Mouse (Mus musculus) granulocyte monocyte progenitor cell, adult 5-6 weeks (primary cell): ENCODE results near the gene Sh3bp5. TPM values are rescaled to one million over a fixed set of nuclear protein-coding genes. Genes with fewer than 3 reads are reported as not detected.

ENCODE experiments used
- ATAC-seq: replicated peaks from 2 replicates; pipeline ENCODE4 v1.8.0; 2016; ENCODE audit warnings: mild to moderate bottlenecking, moderate TSS enrichment, inconsistent platforms; ENCODE audit not compliant: poor library complexity, severe bottlenecking
- total RNA-seq, 2 experiments: library from RNA; stranded (forward) in 1 of 2; stranded (reverse) in 1 of 2; fragments of 200-712, 200-1000 nt in 1 of 2; fragments of >200 nt in 1 of 2; fragmentation: Nextera tagmentation in 1 of 2; gene quantifications; 2 replicates each; pipeline ENCODE4 v1.2.3; 2014 to 2017

Sh3bp5 gene
- total RNA-seq, 2 experiments from 2014 or later, result 2.7 to 6.3 TPM

GRCm38 (mm10) chr14:31434426-31434825, 1.5 kb downstream of the Sh3bp5 start:
- ATAC-seq, result no peak

DNA sequence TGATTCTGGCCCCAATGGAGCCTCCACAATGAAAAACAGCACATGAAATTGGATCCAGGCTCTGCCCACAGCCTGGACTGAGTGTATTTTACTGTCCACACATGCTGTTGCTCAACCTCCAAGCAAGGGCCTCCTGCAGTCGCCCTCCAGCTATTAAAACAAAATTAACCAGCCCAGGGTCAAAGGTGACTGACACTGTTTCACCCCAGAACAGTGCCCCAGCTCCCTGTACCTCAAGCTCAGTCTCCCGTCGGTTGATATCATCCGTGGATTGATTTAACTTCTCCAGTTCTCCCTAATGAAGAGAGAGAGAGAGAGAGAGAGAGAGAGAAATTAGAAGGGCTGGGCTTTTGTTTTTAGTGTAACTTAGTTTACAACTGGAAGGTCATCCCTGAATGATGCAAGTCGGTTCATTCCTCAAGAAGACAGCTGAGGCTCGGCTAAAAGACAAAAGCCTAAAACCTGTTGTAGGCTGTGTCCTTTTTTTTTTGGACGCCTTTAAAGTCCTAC, 2.0 kb downstream of the Sh3bp5 start:
- ATAC-seq, result no peak

- no peak for ATAC-seq
Measured at GRCm38 (mm10) chr14:31433126-31433525, 2.8 kb downstream of the Sh3bp5 start.

GRCm38 (mm10) chr14:31432424-31432823, 3.5 kb downstream of the Sh3bp5 start:
- no peak for ATAC-seq

- ATAC-seq, result peak; percentile 17; the same call in 1 of the 2 replicates
Measured at GRCm38 (mm10) chr14:31431789-31432330, 4.0 kb downstream of the Sh3bp5 start.

GRCm38 (mm10) chr14:31429004-31429395, 6.9 kb downstream of the Sh3bp5 start:
- ATAC-seq, result no peak

- no peak for ATAC-seq
Measured at GRCm38 (mm10) chr14:31428211-31429003, 7.5 kb downstream of the Sh3bp5 start.

DNA sequence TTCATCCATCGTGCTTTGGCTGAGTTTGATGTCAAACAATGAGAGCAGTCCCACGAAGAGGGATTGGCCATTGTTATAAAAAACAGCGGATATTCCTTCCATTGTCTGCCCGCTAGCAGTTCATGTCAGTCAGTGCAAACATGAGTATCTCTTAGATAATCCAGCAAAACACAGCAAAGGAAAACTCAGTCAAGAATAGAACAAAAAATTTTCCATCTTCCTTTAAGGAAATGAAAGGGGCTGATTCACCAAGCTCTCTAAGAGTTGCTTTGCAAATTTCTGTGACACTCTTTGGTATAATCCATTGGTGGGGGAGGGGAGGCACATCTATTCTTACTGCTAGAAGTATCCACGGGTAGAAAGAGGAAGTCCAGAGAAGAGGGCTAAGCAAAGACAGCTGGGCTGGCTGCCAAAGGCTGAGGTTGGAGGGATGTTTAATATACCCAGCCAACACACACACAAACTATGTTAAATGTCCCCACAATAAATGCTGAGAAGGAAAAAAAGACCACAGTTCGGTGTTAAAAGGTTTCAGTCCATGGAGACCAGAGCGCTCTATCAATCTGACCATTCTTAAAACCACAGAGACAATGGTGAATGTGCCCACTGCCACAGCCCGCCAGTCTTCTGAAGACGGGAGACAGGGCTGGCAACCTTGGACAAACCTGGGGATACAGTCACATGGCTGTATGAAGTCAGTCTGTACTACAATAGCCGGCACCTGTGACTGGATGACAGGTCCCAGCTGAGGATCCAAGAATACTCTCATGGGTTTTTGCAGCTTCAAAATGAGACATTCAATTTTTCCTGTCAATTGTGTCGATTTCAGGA, 12.7 kb downstream of the Sh3bp5 start:
- peak; percentile 90 for ATAC-seq

DNA sequence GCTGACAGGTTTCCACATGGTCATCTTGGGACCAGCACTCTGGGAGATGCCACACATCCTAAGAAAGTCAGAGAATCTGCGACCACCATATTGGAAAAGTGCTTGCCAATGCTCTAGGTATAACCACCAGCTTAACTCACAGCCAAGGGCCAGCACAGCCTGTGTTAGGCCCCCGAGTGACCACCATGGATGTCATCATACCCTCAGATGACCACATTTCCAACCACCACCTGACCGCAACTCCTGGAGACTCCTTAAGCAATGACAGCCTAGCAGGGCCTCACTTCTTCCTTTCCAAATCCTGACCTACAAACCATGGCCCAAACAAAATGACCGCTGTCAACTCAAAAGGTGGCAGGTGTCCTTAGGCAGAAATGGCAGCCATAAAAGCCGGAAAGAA, 13.5 kb downstream of the Sh3bp5 start:
- ATAC-seq, result peak; percentile 74

DNA sequence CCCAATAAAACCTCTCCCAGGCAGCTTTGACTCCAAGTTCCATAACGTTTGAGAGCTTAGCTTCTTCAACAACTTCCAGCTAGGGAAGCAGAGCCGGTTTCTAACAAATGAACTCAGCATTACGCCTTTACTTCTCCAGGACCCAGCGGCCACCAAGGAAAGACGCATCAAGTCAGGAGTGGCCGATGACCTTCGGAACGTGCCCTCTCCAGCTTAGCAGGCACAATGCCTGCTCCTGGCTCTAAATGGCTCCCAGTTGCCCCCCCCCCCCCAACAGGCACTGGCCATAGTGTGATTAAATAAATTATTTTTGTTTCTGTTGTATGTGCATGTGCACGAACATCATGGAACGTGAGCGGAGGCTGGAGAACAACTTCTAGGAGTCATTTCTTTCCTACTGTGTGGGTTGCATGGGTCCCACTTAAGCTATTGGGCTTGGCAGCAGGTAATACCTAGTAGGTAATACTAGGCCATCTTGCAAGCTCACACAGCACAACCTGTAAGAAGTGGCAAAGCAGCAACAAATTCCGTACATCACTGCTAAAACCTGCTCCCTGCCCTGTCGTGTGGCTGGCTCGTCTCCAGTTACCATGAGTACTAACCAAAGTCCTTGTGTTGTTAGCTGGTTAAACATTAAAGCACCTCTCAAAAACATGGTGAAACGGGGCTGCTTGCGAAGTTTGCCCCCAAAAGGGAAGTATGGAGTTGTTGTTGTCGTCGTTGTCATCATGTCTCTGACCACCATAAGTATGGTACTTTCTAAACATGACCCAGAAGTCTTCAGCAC, 14.2 kb downstream of the Sh3bp5 start:
- no peak for ATAC-seq

DNA sequence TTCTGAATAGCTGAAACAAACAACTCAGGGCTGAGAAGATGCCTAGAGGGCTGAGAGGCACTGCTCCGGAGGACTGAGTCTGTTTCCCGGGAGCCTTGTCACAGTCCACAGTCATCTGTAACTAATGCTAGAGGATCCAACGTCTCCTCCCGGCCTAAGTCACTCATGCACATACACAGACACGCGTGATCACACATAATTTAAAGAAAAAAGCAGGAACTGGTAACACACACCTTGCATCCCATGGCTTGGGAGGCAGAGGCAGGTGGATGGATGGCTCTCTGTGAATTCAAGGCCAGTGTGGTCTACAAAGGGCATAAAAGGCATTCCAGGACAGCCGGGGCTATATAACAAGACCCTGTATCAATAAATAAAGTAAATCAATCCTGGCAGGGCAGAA, 14.9 kb downstream of the Sh3bp5 start:
- no peak for ATAC-seq

DNA sequence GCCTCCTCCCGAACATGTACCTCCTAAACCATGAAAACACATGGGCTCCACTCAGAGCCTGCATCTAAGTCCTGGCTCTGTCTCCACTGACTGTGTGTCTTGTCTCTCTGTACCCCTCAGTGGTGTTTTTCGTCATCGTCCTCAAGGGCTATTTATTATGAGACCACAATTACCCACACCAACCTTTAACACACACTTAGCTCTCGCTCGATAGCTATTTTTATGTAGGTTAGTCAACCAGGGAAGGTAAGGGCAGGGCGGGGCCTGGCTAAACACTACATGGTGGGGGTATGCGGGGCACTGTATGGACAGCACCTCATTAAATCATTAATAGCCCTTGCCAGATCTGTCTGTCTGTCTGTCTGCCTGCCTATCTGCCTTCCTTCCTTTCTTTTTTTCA, 15.3 kb downstream of the Sh3bp5 start:
- no peak for ATAC-seq

DNA sequence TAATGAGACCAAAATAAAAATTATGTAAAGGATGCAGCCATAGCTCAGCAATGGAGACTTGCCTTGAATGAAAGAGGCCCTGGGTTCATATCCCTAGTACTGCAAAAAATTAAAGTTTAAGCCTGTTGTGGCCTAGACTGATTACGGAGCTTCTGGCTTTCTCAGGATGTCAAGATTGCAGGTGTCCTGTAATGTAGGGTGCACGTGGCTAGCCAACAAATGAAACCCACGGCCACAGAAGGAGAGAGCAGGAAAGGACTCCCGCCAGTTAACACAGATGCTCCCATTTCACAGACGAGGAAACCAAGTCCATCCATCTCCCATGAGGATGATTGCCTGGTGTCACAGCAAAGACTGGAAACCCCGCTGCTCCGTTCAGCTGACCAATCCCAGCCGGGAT, 15.7 kb downstream of the Sh3bp5 start:
- no peak for ATAC-seq

DNA sequence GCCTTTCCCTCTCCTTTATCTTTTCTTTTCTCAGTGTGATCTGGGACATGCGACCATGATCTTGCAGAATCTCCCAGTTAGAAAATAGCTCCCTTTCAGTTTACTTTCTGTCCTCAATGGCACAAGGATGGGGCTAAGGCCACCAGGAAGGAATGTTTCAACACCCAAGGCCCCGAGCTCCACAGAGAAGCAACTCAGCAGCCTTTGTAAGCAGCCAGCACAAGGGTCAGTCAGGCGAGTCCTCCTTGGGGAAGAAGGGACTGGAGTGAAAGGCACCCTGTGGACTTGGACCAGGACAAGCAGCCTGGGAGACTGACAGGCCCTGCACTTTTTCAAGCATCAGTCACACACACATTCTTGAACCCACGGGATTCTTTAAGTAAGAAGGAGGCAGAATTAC, 16.6 kb downstream of the Sh3bp5 start:
- ATAC-seq, result no peak

- no peak for ATAC-seq
Measured at GRCm38 (mm10) chr14:31416835-31417549, 18.9 kb downstream of the Sh3bp5 start.

DNA sequence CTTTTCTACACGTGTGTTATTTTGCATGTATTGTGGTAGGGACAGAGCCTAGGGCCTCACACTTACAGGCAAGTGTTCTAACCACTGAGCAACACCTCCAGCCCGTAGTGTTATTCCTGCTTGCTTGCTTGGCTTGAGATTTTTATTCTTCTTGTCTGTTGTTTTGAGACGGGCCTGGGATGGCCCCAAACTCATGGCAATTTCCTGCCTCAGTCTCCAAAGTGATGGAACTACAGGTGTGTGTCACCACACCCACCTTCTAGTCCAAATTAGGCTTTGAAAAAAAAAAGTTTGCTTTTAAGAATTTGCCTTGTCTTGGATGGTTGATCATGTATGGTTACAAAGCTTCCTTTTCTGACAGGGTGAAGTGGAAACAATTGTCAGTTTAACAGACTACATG, 19.5 kb downstream of the Sh3bp5 start:
- ATAC-seq, result no peak

GRCm38 (mm10) chr14:31414967-31415376, 20.9 kb downstream of the Sh3bp5 start:
- no peak for ATAC-seq

DNA sequence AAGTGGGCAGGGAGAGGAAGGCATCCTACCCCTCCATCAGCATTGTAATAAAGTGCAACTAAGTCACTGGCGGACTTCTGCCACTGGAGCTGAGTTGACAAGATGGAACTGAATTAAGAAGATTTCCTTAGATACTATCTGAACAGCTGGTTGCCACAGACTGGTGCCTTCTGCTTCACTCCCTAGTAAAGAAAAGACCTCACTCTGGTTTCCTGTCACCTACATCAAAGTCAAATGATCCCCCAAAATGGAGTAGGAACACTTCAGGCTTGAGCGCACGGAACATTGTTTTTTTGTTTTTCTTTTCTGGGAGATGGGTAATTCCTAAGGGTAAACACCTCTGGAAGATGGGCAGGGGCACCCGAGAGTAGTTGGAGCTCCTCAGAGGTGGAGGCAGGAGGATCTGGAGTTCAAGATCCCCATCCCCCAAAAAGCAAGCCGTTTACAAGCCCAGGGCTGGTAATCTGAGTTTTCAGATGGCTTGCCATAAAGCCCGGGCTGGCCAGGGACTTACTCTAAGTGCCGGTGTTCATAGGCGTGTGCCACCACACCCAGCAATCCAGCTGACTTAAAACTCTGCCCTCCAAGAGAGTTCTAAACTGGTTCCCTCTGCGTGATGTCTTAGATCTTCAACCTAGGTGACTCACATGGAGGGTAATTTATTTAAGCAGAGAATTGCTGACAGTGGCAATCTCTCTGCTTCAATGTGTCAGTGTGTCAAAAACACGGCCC, 21.5 kb downstream of the Sh3bp5 start:
- 0 out of 2 replicates have a peak, but pooled peaks have one; percentile 2 for ATAC-seq
